Mouse (Mus musculus): ENCODE data around the gene Smco2.
"Not testable (repeated sequence)": the region's sequence is repeated elsewhere in the genome, so short reads cannot be mapped to it uniquely, and the experiment has no call there.

Smco2 gene

DNA sequence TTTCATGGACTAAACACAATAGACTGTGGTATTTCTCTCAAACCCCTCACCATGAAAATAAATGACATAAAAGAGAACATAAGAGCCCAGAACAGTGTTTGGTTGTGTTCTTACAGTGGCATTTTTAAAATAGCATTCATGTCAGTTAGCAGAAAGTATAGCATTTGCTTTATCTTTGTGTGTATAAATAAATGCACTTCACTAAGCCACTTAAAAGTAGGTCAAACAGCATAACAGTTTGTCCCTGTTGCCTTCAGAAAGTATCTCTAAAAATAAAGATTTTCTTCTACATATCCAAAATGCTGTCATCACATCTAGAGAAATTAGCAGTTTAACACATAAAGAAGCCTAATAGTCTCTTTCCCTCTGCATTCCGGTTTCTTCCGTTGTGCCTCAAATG is 7.5 kb downstream of the Smco2 start:
- in situ Hi-C loops (cut with MboI) = no loop called here

DNA sequence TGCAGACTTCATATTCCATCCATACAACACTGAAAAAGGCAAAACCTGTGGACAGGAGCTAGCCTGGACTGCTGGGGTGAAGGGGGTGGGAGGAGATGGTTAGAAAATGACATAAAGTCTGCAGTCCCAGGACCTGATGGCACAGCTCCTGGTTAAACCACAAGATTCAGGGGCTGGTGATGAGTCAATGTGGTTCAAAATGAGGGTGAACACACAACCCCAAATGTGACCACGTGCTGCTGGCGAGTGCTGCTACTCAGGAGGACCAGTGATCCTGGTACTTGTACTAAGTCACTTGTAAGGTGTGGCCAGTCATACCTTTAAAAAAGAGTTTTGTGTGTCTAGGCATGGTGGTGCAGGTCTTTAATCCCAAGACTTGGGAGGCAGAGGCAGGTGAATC is 13.2 kb downstream of the Smco2 start:
- in situ Hi-C loops (cut with MboI) = no loop called here

DNA sequence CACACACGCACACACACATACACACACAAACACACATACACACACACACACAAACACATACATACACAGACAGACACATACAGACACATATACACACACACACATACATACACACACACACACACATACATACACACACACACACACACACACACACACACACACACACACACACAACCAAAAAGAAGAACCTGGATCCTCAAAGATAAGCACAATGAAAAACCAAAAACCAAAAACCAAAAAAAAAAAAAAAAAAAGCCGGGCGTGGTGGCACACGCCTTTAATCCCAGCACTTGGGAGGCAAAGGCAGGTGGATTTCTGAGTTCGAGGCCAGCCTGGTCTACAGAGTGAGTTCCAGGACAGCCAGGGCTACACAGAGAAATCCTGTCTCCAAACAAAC is 14.5 kb downstream of the Smco2 start:
- in situ Hi-C loops (cut with MboI) = not testable (repeated sequence)

DNA sequence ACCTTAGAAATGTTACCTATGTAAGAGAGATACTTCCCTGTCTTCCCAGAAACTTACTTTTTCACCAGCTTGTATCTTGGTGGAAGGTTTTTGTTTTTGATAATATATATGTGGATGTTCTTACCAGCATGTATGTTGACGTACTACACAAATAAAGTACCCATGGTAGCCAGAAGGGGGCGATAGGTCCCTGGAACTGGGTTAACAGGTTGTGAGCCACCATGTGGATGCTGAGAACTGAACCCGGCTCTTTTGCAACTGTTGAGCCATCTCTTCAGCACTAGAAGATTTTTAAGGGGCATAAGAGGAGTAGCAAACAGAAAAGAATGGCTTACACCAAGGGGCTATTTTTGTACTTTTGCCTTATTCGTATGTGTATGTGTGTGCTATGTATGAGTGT is 15.8 kb downstream of the Smco2 start:
- in situ Hi-C loops (cut with MboI) = no loop called here

DNA sequence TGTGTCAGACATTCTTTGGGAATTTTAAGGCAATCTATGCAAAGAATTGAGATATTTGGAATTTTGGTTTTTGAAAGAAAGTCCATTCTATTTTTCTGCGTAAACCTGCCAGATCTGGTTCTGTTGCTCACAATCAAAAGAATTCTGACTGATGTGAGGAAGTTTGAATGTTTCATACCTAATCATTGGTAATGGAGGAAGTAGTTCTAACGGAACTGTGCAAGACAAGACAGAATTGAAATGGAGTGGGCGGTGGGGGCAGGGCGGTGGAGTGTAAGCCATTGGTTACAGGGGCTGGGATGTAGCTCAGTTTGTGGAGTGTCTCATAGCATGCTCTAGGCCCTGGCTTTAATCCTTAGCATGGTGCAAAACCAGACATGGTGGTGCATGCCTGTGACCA is 22.1 kb downstream of the Smco2 start:
- in situ Hi-C loops (cut with MboI) = no loop called here

DNA sequence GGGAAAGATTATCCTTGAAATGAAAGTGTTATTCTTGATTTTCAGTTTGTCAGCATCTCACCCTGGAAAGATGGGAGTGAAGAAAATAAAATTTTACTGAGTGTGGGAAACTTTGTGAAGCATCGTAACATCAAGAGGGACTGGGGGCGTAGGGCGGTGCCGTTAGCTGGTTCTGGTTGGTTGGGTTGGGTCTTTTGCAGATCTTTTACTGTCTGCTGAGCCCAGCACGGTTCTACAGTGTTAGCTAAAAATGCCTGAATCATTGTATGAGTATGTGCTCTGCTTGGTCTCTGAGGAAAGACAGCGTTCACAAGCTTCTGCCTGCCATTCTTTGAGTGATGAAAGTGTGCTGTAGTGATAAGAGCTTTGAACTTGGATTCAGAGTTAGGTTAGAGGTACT is 24.5 kb downstream of the Smco2 start:
- in situ Hi-C loops (cut with MboI) = no loop called here

DNA sequence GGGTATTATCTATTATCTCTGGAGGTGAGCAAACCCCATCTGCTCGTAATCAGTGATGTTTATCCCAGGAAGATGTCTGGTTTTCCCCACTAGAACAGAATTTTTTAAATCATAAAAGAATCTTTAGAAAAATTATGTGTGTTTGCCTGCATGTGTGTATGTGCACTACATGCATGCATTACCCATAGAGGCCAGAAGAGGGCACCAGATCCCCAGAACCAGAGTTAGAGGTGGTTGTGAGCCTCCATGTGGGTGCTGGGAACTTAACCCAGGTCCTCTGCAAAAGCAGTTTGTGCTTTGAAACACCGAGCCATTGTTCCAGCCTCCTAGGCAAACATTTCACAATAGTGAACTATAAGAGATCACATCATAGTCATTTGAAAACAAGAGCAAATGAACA is 26.9 kb downstream of the Smco2 start:
- in situ Hi-C loops (cut with MboI) = no loop called here

DNA sequence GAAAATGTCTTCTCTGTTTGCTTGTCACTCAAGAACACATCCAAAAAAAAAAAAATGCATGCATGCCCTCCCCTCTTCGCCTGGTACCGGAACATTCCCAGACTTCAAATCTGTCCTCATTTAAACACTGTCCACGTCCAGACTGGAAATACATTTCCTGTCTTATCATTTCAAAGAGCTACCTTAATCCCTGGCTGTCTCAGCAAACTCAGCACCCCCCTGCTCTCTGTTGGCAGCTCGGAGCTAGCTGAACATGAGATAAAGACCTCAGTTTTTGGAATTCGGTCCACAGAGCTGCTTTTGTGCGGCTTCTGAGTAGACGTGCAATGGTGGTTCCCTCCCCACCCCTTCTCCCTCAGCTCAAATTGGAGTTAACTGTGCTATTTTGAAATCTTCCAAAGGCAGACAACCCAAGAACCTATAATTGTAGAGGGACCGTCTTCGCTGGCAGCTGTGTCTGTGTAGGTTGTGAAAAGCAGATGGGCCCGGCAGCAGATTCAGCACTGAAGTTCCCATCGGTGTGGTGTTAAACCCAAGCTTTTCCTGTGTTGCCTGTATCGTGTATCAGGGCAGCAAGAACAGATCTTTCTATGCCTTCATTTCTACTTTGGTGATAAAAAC is 27.6 kb downstream of the Smco2 start:
- in situ Hi-C loops (cut with MboI) = no loop called here

DNA sequence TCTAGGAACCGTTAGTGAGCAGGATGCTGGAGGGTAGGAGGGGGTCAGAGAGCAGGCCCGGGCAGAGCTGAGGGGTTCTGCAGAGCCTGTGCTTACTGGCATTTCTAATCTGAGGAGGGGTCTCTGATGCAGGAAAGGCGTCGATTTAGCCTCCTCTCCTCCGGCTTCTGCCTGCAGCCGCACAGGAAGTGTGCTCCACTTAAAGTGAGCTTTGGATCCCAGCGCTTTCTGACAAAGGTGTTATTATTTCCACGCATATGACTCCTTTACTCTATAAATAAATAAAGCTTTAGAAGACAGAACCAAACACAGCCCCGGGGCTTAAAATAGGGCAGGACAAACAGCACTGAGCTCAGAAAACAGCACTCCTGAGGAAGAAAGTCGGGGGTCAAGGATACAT is 29.0 kb downstream of the Smco2 start:
- in situ Hi-C loops (cut with MboI) = no loop called here

DNA sequence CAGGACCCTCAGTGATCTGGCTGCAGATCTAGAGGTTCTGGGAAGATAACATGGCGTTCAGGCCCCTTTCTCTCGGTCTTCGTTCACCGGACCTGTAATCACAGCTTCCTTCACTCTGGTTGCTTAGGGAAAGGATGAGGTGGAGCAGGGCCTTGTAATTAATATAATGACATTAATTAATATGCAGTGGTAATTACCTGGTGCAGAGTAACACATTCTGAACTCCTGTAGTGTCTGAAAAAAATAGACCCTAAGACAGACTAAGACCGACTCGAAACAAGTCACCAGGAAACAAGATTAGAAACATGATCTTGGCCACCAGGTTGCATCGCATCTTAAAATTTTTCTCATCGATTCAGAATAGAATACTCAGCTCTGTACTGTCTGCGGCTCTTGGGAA is 30.0 kb downstream of the Smco2 start:
- in situ Hi-C loops (cut with MboI) = no loop called here

DNA sequence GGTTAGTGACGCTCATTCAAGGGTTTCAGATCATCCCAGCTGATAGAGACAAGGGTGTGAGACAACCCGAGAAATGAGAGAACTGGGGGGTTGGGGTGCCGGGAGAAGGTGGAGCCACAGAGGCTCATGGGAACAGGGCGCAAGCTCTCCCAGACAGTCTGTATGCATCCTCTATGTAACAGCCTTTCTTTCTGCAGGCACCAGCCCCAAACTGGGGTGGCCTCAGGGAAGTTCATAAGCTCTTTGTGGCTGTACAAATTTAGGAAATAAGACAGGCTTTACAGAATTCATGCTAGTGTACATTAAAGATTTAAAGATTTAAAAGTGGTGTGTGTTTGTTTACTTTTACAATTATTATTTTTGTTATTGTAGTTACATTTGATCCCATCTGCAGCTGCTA is 30.4 kb downstream of the Smco2 start:
- in situ Hi-C loops (cut with MboI) = no loop called here

DNA sequence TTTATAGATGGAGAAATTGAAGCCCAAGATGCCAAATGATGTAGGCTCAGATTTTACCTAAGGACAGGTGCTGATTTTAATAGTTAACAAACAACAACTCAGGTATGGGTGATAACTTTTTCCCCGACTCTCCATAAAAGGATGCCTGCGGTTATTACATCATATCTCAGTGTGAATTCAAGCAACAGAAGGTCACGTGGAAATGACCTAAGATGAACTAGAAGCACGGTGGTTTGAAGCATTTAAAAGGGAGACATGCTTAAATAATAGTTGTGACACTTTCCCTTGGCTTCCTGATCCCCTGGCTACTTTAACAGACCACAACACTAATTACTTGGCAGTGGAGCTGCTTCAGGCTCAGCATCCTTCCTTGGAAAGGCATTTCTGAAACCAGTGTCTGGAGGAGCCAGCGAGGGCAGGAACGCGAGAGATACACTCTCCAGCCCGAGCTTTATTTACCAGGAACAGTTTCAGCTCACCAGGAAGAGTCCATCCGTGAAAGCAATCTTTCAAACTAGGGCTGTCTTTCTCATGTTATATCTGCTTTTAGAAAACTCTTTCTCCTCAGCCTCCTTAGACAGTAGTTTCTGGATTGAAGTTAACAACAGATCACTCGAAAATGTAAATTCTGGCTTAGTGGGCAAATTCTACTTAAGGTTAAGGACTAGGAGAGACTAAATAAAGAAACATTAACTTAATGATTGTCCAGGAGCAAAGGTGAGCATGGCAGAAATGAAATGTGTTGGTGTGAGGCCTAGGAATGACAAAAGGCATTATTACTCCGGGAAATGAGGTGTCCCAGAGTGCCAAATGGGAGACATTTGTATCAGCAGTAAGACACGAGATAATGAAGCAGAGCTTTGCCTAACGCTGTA is 32.2 kb downstream of the Smco2 start:
- in situ Hi-C loops (cut with MboI) = no loop called here

DNA sequence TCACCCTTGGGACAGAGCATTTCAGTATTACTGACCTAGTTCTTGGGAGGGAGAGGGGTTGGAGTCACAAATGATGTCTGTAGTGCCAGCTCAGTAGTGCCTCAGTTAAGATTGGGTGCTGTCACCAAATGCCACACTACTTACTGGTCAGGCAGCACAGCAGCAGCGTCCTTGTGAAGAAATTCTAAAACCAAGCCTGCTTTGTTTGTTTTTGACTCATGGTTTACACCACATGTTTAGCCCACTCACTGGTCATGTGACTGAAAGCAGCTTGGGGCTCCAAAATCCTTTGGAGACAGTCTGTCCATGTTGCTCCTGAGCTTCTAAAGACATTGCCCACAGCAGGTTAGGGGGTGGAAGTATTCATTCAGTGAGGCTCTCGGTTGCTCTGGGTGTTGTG is 33.5 kb downstream of the Smco2 start:
- in situ Hi-C loops (cut with MboI) = no loop called here

DNA sequence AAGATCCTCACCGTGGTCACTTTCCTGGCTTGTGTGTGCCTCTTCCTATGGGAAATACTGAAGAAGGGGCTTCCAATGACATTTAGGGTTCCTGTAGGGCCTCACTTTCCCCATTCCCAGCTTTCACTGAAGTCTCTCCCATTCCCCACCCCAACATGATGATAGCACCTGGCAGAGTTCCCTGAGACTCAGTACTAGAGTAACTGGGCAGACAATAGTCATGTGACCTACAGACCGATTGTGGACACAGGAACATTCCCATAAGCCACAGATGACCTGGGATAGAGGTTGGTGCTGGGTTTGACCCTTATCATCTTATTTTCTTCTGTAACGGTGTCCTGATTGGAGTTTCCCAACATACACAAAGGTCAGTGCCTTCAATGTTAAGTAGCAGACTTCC is 34.3 kb downstream of the Smco2 start:
- in situ Hi-C loops (cut with MboI) = no loop called here

DNA sequence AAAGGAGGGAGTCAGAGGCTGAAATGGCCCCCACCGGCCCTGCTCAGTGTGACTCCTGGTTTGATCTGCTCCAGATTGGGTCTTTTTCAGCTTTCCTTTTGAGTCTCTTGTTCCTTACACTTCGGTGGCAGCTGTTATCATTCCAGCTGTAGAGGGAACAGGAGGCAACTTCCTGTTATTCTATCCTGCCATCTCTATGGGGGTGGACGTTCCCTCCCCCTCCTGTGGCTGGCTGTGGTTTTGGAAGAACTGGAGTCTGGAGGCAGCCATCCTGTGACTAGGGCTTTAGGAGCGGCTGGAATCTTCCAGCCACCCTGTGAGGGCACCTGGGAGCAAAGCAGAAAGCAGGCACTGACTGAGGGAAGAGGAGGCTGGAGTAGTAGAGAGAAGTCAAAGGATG is 34.9 kb downstream of the Smco2 start:
- in situ Hi-C loops (cut with MboI) = no loop called here

DNA sequence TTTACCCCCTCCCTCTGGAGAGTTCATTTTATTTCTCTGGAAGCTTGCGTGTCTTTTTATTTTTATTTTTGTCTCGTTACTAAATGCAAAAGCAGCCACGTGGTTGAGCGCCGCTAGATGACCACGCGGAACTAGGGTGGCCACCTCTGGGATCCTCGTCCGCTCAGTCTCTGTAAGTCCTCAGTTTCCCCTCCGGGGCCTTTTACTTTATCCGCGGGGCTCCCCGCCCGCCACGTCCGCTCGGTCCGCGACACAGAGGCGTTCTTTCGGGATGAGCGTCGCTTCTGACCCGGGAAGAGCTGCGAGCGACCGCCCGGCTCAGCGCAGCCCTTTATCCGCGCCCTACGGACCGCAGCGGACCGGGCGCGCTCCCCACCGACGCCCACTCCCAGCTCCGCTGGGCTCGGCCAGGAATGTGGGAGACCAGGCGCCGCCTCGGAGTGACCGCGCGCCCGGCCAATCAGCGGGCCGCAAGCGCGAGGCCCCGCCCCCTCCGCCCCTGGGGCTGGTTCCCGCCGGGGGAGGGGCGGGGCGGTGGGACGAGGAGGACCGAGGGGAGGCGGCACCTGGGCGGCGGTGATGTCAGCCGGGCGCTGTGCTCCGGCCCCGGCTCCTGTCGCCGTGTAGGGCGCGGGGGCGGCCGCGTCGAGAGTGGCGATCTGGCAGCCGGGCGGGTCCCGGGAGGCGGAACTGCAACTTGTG is 38.2 kb downstream of the Smco2 start, which contains the start of gene Ppfibp1:
Gene Ppfibp1 (plus strand): TSS at position 530 of the 702 bp plus-strand sequence.
- in situ Hi-C loops (cut with MboI) = no loop called here

DNA sequence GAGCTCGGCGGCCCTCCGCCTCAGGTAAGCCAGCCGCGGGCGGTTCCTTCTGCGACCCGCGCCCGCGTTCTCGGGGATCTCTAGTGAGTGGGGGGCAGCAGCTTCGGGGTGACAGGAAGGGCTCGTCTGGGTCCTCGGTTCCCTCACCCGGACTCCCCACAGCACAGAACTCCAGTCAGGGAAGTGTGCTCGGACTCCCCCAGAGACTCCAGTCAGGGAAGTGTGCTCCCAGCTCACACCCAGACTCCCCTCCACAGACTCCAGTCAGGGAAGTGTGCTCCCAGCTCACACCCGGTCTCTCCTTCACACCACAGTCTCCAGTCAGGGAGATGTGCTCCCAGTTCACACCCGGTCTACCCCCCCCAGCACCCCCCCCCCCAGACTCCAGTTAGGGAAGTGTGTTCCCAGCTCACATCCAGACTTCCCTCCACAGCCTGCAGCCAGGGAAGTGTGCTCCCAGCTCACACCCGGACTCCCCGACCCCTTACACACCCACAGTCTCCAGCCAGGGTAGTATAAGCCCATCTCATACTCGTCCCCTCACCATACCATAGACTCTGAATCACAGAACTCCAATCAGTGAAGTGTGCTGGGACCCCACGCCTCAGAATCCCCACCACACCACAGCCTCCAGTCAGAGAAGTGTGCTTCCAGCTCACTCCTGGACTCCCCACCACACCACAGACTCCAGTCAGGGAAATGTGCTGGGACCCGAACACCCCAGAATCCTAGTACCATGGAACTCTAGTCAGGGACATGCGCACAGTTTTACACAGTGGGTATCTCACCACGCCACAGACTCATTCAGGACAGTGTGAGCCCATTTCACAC is 39.0 kb downstream of the Smco2 start:
- in situ Hi-C loops (cut with MboI) = no loop called here

DNA sequence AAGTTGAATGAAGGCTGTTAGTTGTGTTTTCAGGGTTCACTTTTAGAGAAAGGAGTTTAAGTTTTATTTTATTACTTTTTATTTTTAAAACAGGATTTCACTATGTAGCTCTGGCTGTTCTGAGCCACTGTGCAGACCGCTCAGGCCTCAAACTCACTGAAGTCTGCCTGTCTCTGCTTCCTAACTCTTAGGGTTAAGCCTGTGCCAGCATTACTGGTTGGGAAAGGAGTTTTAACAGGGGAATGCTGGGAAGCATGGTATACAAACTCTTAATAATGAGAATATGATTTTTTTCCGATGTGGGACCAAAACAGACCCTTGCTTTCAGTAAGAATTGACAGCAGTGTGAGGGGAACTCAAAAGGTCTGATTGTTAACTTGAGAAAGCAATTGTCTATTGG is 40.3 kb downstream of the Smco2 start:
- in situ Hi-C loops (cut with MboI) = no loop called here

DNA sequence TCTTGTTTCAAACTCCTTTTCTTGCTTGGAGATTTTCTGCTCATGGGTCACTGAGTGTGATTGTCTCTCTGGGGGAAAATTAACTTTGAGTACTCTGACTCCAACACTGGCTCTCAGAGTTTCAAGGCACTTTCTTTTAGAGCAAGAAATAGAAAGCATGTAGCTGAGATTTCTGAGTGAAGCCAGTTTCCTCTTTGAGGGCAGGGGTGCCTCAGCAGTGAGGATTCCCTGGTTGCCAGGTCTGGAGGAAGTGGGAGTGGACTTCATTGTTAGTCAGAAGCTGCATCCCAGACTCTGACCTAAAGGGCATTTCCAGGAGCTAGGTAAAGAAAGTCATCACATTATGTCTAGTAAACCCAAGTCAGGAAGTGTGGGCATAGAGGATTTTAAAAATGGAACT is 40.7 kb downstream of the Smco2 start:
- in situ Hi-C loops (cut with MboI) = no loop called here

DNA sequence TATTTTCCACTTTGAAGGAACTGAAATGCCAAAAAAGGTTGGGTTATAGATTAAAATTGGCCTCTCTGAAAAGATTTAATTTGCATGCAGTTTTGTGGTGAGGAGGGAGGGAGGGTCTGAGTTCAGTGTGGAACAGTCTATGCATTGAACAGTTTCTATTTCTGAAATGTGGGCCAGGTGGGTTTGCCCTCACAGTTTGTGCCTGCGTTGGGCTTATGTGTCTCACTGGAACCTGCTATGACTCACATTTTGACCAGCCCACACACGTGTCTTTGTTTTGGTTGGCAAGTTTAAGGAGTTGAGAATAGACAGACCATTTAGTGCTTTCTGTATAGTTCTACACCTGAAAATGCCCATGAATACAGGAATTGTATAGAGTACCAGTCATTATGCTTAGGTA is 44.0 kb downstream of the Smco2 start:
- in situ Hi-C loops (cut with MboI) = no loop called here

DNA sequence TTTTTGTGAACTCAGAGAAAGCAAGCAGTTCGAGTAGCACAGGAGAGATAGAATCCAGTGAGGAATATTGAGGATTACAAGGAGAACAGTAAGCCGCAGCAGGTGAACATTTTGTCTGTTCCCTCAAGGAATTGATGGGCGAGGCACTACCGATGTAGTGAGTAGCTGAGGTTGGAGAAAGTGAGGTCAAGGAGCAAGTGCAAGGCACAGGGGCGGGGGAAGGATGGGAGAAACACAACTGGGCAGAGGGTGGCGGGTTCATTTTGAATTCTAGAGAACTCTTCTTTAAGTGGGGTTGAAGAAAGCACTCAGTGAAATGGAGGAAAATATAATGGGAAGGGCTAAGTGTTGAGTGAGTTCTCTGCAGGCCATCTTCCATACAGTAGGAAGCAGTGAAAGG is 48.8 kb downstream of the Smco2 start:
- in situ Hi-C loops (cut with MboI) = no loop called here

DNA sequence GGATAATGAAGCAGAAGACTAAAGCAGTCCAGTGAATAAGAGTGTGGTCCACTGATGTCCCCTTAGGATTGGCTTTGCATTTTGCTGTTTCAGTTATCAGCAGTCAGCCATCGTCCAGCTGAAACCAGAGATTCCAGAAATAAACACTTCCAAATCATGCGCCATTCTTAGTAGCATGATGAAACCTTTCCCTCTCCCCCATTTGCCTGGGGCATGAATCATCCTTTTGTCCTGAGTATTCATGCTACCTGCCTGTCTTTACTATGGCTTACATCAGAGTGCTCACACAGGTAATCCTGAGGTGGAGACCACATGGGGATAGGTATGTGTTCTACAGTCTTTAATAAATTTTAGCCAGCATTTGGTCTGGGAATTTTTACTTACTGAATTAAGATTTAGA is 49.7 kb downstream of the Smco2 start:
- in situ Hi-C loops (cut with MboI) = no loop called here

Measured in mature B cell (primary cell).